Mouse (Mus musculus): ENCODE measurements at regions not wholly inside any gene's neighbourhood (a gene's known extent, or its start where the extent isn't known, plus 50 kb on each side); places are given as distances from the start of the nearest gene placed in this dataset.
A peak's percentile ranks its signal among the peaks of the same experiment; 100 is the strongest.

DNA sequence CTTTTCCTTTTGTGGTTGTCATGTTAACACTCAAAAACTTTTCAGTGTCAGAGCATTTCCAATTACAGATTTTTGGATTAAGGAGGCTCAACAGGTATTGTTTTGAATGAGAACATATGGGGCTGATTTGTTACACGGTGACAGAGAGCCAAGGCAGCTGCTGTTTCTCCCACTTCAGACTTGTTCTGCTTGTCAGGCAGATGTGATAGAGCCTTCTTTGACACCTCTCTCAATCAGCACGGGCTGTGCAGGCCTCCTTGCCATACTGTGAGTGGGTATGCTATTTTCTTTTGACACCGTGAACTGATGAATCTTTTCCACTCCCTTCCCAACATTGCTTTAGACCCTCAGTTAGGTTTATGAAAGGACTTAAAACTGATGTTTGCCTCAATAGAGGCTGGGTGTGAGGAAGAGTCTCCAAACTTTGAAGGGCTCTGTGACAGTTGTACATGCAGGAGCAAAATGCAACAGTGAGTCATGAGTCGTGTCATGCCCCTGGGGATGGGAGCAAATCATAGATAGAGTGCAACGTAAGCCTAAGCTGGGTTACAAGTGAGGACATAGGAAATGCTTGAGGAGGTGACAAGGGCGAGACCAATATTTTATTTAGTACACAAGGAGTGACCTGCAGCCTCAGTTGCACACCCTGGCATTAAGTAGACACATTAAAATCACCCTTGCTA is 317.4 kb downstream of the Ccser2 start:
- Histone ChIP-seq H3K4me2 (ENCODE audit: low read length) (no peak overlapping the region), H3K4me1 (ENCODE audit: control insufficient read depth, insufficient read depth, low read length) (no peaks in the 10 kb centered on the region), H3K27me3 (ENCODE audit: control insufficient read depth, insufficient read depth, low read depth, low read length) (no peaks in the 10 kb centered on the region), H3K36me3 (ENCODE audit: control insufficient read depth, insufficient read depth, low read length) (no peaks in the 10 kb centered on the region), H3K4me3 (ENCODE audit: low read depth, low read length) (no peak overlapping the region), H3K9ac (ENCODE audit: low read depth, low read length) (no peak overlapping the region), H3K27ac (ENCODE audit: low read length) (no peak overlapping the region), H3K9me3 (replicated peaks; ENCODE audit: control insufficient read depth, low read length, poor library complexity, severe bottlenecking) (no peaks in the 10 kb centered on the region)
- no peak for ATAC-seq
- WGBS, result 58% methylated on average over 6 of the region's 6 CpGs

DNA sequence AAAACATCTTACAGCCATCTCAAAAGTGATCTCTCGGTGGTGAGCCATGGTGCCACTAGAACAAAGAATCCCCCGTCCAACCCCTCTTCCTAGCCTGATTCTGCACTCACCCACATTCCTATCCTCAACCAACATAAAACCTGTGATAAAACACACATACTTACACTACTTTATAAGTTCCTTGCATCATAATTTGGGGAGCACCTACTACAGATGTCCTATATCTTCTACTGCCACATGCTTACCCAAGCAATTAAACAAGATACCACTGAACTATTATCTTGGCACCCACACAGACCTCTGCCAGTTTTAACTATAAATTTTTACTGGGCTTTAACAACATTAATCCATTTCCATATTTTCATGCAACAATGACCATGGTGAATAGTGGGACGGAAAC is 321.9 kb downstream of the Ccser2 start:
- no peaks in the 10 kb centered on the region for H3K27me3 ChIP-seq (ENCODE audit: control insufficient read depth, insufficient read depth, low read depth, low read length)
- H3K36me3 ChIP-seq (ENCODE audit: control insufficient read depth, insufficient read depth, low read length), result no peaks in the 10 kb centered on the region
- H3K4me1 ChIP-seq (ENCODE audit: control insufficient read depth, insufficient read depth, low read length), result no peaks in the 10 kb centered on the region
- WGBS, result 77% methylated on average over 3 of the region's 3 CpGs
- no peaks in the 10 kb centered on the region for H3K9me3 ChIP-seq (replicated peaks; ENCODE audit: control insufficient read depth, low read length, poor library complexity, severe bottlenecking)
- ATAC-seq, result no peak
- no peak overlapping the region for H3K9ac ChIP-seq (ENCODE audit: low read depth, low read length)
- no peak overlapping the region for H3K4me3 ChIP-seq (ENCODE audit: low read depth, low read length)
- no peak overlapping the region for H3K4me2 ChIP-seq (ENCODE audit: low read length)
- no peak overlapping the region for H3K27ac ChIP-seq (ENCODE audit: low read length)

DNA sequence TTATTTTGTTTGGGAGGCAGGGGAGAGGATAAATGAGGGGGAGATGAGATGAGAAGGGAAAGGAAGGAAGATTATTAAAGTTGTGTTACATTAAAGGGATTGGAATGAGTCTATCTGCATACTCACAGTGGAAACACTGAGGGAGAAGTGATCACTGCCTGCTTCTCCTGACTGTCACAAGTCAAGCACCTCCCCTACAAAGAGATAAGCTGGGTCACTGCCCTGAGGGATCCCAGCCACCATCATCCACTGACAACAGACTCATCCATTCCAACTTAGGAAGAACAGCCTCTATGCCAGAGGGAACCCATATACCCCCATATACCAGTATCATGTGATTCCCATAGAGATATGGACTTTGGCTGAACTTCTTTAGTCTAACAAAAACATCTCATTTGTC is 322.3 kb downstream of the Ccser2 start:
- Histone ChIP-seq H3K4me2 (ENCODE audit: low read length) (no peak overlapping the region), H3K9ac (ENCODE audit: low read depth, low read length) (no peak overlapping the region), H3K4me1 (ENCODE audit: control insufficient read depth, insufficient read depth, low read length) (no peaks in the 10 kb centered on the region), H3K4me3 (ENCODE audit: low read depth, low read length) (no peak overlapping the region), H3K27ac (ENCODE audit: low read length) (no peak overlapping the region), H3K27me3 (ENCODE audit: control insufficient read depth, insufficient read depth, low read depth, low read length) (no peaks in the 10 kb centered on the region), H3K36me3 (ENCODE audit: control insufficient read depth, insufficient read depth, low read length) (no peaks in the 10 kb centered on the region), H3K9me3 (replicated peaks; ENCODE audit: control insufficient read depth, low read length, poor library complexity, severe bottlenecking) (no peaks in the 10 kb centered on the region)
- ATAC-seq, result no peak

DNA sequence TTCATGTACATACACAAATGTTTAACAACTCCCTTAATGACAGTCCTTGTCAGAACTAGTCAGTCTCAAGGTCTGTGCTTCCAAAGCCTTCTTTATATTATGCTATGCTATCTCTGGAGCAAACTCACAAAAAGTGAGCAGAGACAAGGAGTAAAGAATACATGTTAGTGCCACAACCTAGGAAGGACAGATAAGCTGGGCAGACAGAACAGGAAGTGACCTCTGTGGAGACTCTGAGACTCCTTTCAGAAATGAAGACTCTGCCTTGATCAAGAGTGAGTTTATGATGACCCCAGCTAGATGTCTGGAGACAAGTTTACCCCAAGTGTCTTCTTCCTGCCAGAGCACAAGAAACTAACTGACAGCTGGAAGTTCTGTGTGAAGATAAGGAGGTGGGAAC is 343.8 kb downstream of the Ccser2 start:
- Histone ChIP-seq H3K4me3 (ENCODE audit: low read depth, low read length) (no peak overlapping the region), H3K4me1 (ENCODE audit: control insufficient read depth, insufficient read depth, low read length) (peaks cover 5% of the 10 kb centered on the region; the same call in 1 of the 2 replicates), H3K4me2 (ENCODE audit: low read length) (no peak overlapping the region), H3K9ac (ENCODE audit: low read depth, low read length) (no peak overlapping the region), H3K9me3 (replicated peaks; ENCODE audit: control insufficient read depth, low read length, poor library complexity, severe bottlenecking) (no peaks in the 10 kb centered on the region), H3K27ac (ENCODE audit: low read length) (no peak overlapping the region), H3K27me3 (ENCODE audit: control insufficient read depth, insufficient read depth, low read depth, low read length) (no peaks in the 10 kb centered on the region), H3K36me3 (ENCODE audit: control insufficient read depth, insufficient read depth, low read length) (no peaks in the 10 kb centered on the region)
- ATAC-seq, result no peak

DNA sequence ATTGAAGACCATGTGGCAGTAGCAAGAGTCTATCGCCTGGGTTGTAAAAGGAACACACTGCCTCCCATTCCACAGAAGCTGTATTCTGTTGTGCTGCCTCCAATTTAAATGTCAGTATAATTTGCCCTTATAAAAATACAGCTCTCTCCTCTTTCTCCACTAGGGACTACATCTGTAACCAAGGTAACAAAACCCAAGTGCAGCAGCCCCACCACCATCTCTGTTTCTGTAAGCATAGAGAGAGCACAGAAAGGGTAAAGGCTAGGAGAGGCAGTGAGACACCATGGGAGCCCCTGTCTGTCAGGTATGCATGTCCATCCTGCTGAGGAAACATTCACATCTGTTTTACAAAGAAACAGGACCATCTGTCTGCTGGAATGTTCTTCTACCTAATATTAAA is 344.4 kb downstream of the Ccser2 start:
- Histone ChIP-seq H3K36me3 (ENCODE audit: control insufficient read depth, insufficient read depth, low read length) (no peaks in the 10 kb centered on the region), H3K27me3 (ENCODE audit: control insufficient read depth, insufficient read depth, low read depth, low read length) (no peaks in the 10 kb centered on the region), H3K4me3 (ENCODE audit: low read depth, low read length) (no peak overlapping the region), H3K27ac (ENCODE audit: low read length) (peak overlapping the region; percentile 32; the same call in 1 of the 2 replicates), H3K4me1 (ENCODE audit: control insufficient read depth, insufficient read depth, low read length) (peaks cover 5% of the 10 kb centered on the region; the same call in 1 of the 2 replicates), H3K4me2 (ENCODE audit: low read length) (no peak overlapping the region), H3K9ac (ENCODE audit: low read depth, low read length) (no peak overlapping the region), H3K9me3 (replicated peaks; ENCODE audit: control insufficient read depth, low read length, poor library complexity, severe bottlenecking) (no peaks in the 10 kb centered on the region)
- WGBS, result 94% methylated on average over 1 of the region's 1 CpGs
- peak; percentile 90 for ATAC-seq

DNA sequence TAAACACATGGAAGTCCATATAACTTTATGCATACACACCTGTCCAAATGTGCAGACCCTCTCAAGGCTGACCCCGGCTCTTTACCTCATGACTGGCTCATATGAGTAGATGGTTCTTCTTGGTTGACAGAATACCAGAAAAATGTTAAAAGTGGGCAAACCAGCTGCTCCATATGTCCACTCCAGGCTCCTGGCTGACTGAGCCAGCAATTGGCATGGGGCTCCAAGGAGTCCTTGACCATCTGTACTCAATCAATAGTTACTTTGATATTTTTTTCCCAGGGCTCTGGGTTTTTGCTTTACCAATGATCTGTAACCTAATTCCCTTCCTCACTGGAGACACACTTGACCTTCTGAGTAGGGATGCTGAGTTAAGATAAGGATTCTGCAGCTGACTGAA is 345.5 kb downstream of the Ccser2 start:
- H3K4me2 ChIP-seq (ENCODE audit: low read length), result no peak overlapping the region
- H3K27ac ChIP-seq (ENCODE audit: low read length), result no peak overlapping the region
- H3K36me3 ChIP-seq (ENCODE audit: control insufficient read depth, insufficient read depth, low read length), result no peaks in the 10 kb centered on the region
- no peaks in the 10 kb centered on the region for H3K9me3 ChIP-seq (replicated peaks; ENCODE audit: control insufficient read depth, low read length, poor library complexity, severe bottlenecking)
- peaks cover 5% of the 10 kb centered on the region; the same call in 1 of the 2 replicates for H3K4me1 ChIP-seq (ENCODE audit: control insufficient read depth, insufficient read depth, low read length)
- no peak overlapping the region for H3K4me3 ChIP-seq (ENCODE audit: low read depth, low read length)
- ATAC-seq, result no peak
- no peaks in the 10 kb centered on the region for H3K27me3 ChIP-seq (ENCODE audit: control insufficient read depth, insufficient read depth, low read depth, low read length)
- WGBS, result 81% methylated on average over 1 of the region's 1 CpGs
- H3K9ac ChIP-seq (ENCODE audit: low read depth, low read length), result no peak overlapping the region

DNA sequence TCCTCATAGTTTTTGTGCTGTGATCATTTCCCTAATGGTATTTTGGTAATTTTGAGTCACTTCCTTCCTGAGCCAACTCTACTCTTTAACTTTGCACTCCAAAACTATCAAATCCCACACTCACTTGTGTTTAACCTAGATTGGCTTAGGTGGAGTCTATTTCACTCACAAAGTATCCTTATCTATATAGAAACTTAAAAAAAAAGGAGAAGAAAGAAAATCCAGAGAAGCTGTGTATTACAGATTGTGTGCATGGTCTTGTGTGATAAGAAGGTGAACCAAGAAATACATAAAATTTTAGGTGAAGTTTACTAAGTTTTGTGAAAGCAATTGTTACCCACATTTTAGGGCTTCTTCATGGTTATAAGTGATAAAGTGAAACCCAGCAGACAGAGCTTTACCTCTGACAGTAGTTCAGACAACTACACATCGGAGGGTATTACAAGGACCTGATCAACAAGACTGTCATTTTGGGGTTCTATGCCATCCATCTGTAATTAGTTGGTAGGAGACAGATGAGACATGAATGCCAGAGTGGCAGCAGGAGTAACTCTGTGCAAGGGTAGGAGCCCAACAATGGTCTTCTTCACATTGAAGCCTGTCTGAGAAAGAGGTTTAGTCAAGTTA is 350.0 kb downstream of the Ccser2 start:
- no peaks in the 10 kb centered on the region for H3K4me1 ChIP-seq (ENCODE audit: control insufficient read depth, insufficient read depth, low read length)
- ATAC-seq, result no peak
- no peaks in the 10 kb centered on the region for H3K36me3 ChIP-seq (ENCODE audit: control insufficient read depth, insufficient read depth, low read length)
- no peaks in the 10 kb centered on the region for H3K9me3 ChIP-seq (replicated peaks; ENCODE audit: control insufficient read depth, low read length, poor library complexity, severe bottlenecking)
- no peak overlapping the region for H3K4me3 ChIP-seq (ENCODE audit: low read depth, low read length)
- no peaks in the 10 kb centered on the region for H3K27me3 ChIP-seq (ENCODE audit: control insufficient read depth, insufficient read depth, low read depth, low read length)
- H3K4me2 ChIP-seq (ENCODE audit: low read length), result no peak overlapping the region
- 94% methylated on average over 1 of the region's 1 CpGs for WGBS
- H3K27ac ChIP-seq (ENCODE audit: low read length), result no peak overlapping the region
- no peak overlapping the region for H3K9ac ChIP-seq (ENCODE audit: low read depth, low read length)

DNA sequence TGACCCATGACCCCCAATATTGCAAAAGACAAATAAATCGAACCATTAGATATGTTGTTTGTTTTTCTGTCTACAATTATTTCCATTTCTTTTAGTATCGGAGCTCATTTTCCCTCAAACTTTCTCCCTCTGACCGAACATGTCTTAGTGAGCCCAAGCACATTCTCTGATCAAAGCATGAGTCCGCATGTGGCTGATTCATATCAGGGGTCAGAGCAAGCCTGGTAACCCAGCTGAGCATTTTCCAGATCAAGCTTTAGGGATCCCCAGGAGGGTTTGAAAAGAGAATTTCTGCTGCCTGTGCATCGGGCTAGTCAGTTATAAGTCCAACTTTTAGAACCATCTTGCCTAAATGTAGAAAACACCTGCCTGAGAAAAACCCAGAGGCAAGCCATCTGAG is 350.6 kb downstream of the Ccser2 start:
- no peaks in the 10 kb centered on the region for H3K9me3 ChIP-seq (replicated peaks; ENCODE audit: control insufficient read depth, low read length, poor library complexity, severe bottlenecking)
- no peaks in the 10 kb centered on the region for H3K36me3 ChIP-seq (ENCODE audit: control insufficient read depth, insufficient read depth, low read length)
- H3K27me3 ChIP-seq (ENCODE audit: control insufficient read depth, insufficient read depth, low read depth, low read length), result no peaks in the 10 kb centered on the region
- H3K4me3 ChIP-seq (ENCODE audit: low read depth, low read length), result no peak overlapping the region
- no peak overlapping the region for H3K9ac ChIP-seq (ENCODE audit: low read depth, low read length)
- no peak overlapping the region for H3K4me2 ChIP-seq (ENCODE audit: low read length)
- ATAC-seq, result no peak
- H3K4me1 ChIP-seq (ENCODE audit: control insufficient read depth, insufficient read depth, low read length), result no peaks in the 10 kb centered on the region
- 79% methylated on average over 5 of the region's 5 CpGs for WGBS
- H3K27ac ChIP-seq (ENCODE audit: low read length), result no peak overlapping the region

DNA sequence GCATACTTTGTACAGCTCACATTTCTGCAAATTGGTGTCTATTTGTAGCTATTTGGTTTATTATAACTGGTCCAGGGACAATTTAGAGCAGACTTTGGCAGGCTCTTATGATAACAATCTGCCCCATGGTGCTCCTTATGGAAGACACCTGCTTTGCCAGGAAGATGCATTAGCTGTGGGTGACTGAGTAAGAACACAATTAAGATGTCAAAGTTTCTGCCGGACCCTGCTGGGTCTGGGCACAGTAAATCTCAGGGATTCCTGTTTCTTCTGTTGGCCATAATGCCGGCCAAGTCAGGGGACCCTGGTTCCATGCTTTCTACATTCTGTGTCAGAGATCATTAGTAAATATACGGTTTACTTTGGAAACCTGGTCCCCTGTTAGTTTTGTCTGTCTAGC is 353.7 kb downstream of the Ccser2 start:
- no peak overlapping the region for H3K27ac ChIP-seq (ENCODE audit: low read length)
- H3K4me2 ChIP-seq (ENCODE audit: low read length), result no peak overlapping the region
- no peaks in the 10 kb centered on the region for H3K4me1 ChIP-seq (ENCODE audit: control insufficient read depth, insufficient read depth, low read length)
- H3K4me3 ChIP-seq (ENCODE audit: low read depth, low read length), result no peak overlapping the region
- no peaks in the 10 kb centered on the region for H3K9me3 ChIP-seq (replicated peaks; ENCODE audit: control insufficient read depth, low read length, poor library complexity, severe bottlenecking)
- H3K36me3 ChIP-seq (ENCODE audit: control insufficient read depth, insufficient read depth, low read length), result no peaks in the 10 kb centered on the region
- H3K9ac ChIP-seq (ENCODE audit: low read depth, low read length), result no peak overlapping the region
- 88% methylated on average over 3 of the region's 3 CpGs for WGBS
- no peaks in the 10 kb centered on the region for H3K27me3 ChIP-seq (ENCODE audit: control insufficient read depth, insufficient read depth, low read depth, low read length)
- ATAC-seq, result no peak

Data from midbrain, embryonic 16.5 days (tissue).